Mouse (Mus musculus): ENCODE data around the gene Slco2b1.

The Slco2b1 gene

GRCm38 (mm10) chr7:99659379-99660029, 51.6 kb downstream of the Slco2b1 start:
- DNase-seq (ENCODE audit: inconsistent age in 2 of 2, low spot score in 1 of 2), result peak; percentile 78 to 96

- peak; percentile 68 to 87 for DNase-seq (ENCODE audit: inconsistent age in 2 of 2, low spot score in 1 of 2)
Observed at GRCm38 (mm10) chr7:99654244-99654643, 56.9 kb downstream of the Slco2b1 start.

- no peak for DNase-seq (ENCODE audit: inconsistent age in 2 of 2, low spot score in 1 of 2)
Observed at GRCm38 (mm10) chr7:99649585-99649984, 61.6 kb downstream of the Slco2b1 start.

GRCm38 (mm10) chr7:99648623-99649022, 62.5 kb downstream of the Slco2b1 start:
- peak; percentile 64 to 90 for DNase-seq (ENCODE audit: inconsistent age in 2 of 2, low spot score in 1 of 2)

GRCm38 (mm10) chr7:99644701-99645100, 66.4 kb downstream of the Slco2b1 start:
- peak in 1 of 2 experiments; percentile 45 for DNase-seq (ENCODE audit: inconsistent age in 2 of 2, low spot score in 1 of 2)

GRCm38 (mm10) chr7:99642078-99642477, 69.1 kb downstream of the Slco2b1 start:
- no peak for DNase-seq (ENCODE audit: inconsistent age in 2 of 2, low spot score in 1 of 2)

GRCm38 (mm10) chr7:99641245-99641644, 69.9 kb downstream of the Slco2b1 start:
- DNase-seq (ENCODE audit: inconsistent age in 2 of 2, low spot score in 1 of 2), result peak; percentile 55 to 81

GRCm38 (mm10) chr7:99633966-99634665, 77.0 kb downstream of the Slco2b1 start:
- peak; percentile 54 to 87 for DNase-seq (ENCODE audit: inconsistent age in 2 of 2, low spot score in 1 of 2)

GRCm38 (mm10) chr7:99632286-99632685, 78.9 kb downstream of the Slco2b1 start:
- peak in 1 of 2 experiments; percentile 51 for DNase-seq (ENCODE audit: inconsistent age in 2 of 2, low spot score in 1 of 2)

- no peak for DNase-seq (ENCODE audit: inconsistent age in 2 of 2, low spot score in 1 of 2)
Observed at GRCm38 (mm10) chr7:99627366-99627765, 83.8 kb downstream of the Slco2b1 start.

GRCm38 (mm10) chr7:99626376-99627270, 84.5 kb downstream of the Slco2b1 start, which contains the start of gene Tpbgl:
Gene Tpbgl, minus strand, starts transcription at chr7:99627103.
- peak; percentile 85 to 93 for DNase-seq (ENCODE audit: inconsistent age in 2 of 2, low spot score in 1 of 2)

- DNase-seq (ENCODE audit: inconsistent age in 2 of 2, low spot score in 1 of 2), result peak; percentile 93 to 97
Observed at GRCm38 (mm10) chr7:99625722-99626375, 85.3 kb downstream of the Slco2b1 start.

GRCm38 (mm10) chr7:99618860-99619259, 92.3 kb downstream of the Slco2b1 start:
- peak in 1 of 2 experiments; percentile 84 for DNase-seq (ENCODE audit: inconsistent age in 2 of 2, low spot score in 1 of 2)

- DNase-seq (ENCODE audit: inconsistent age in 2 of 2, low spot score in 1 of 2), result no peak
Observed at GRCm38 (mm10) chr7:99618264-99618663, 92.9 kb downstream of the Slco2b1 start.
